Mouse (Mus musculus): ENCODE data around the gene Gcn1l1. TPM values are rescaled to one million over a fixed set of nuclear protein-coding genes. Genes with fewer than 3 reads are reported as not detected.
"Not testable (repeated sequence)": the region's sequence is repeated elsewhere in the genome, so short reads cannot be mapped to it uniquely, and the experiment has no call there.

The Gcn1l1 gene
- total RNA-seq, 4 experiments from 2014 or later, result 69.2 to 98.2 (median 77.7) TPM

GRCm38 (mm10) chr5:115560336-115560905 lies 4.6 kb upstream of the Gcn1l1 start:
- no peak for DNase-seq

GRCm38 (mm10) chr5:115563771-115564585 lies 1.1 kb upstream of the Gcn1l1 start:
- DNase-seq, result no peak

GRCm38 (mm10) chr5:115565403-115565802 lies 349 bp downstream of the Gcn1l1 start:
- no peak for DNase-seq

- no peak for DNase-seq
These were observed 3.6 kb downstream of the Gcn1l1 start for GRCm38 (mm10) chr5:115568681-115569080.

- DNase-seq, result no peak
These were observed 4.3 kb downstream of the Gcn1l1 start for GRCm38 (mm10) chr5:115569308-115569707.

GRCm38 (mm10) chr5:115569721-115570120 lies 4.7 kb downstream of the Gcn1l1 start:
- DNase-seq, result no peak

- DNase-seq, result no peak
These were observed 6.0 kb downstream of the Gcn1l1 start for GRCm38 (mm10) chr5:115571086-115571485.

- no peak for DNase-seq
These were observed 7.9 kb downstream of the Gcn1l1 start for GRCm38 (mm10) chr5:115572679-115573535.

GRCm38 (mm10) chr5:115574992-115575391 lies 9.9 kb downstream of the Gcn1l1 start:
- DNase-seq, result no peak

GRCm38 (mm10) chr5:115577686-115578085 lies 12.6 kb downstream of the Gcn1l1 start:
- not testable (repeated sequence) for DNase-seq

GRCm38 (mm10) chr5:115578922-115579321 lies 13.9 kb downstream of the Gcn1l1 start:
- DNase-seq, result no peak

GRCm38 (mm10) chr5:115579363-115579762 lies 14.3 kb downstream of the Gcn1l1 start:
- DNase-seq, result no peak

GRCm38 (mm10) chr5:115580229-115581001 lies 15.4 kb downstream of the Gcn1l1 start:
- peak; percentile 55 for DNase-seq

- no peak for DNase-seq
These were observed 16.6 kb downstream of the Gcn1l1 start for GRCm38 (mm10) chr5:115581662-115582061.

- DNase-seq, result no peak
These were observed 20.6 kb downstream of the Gcn1l1 start for GRCm38 (mm10) chr5:115585616-115586015.

GRCm38 (mm10) chr5:115586166-115586565 lies 21.1 kb downstream of the Gcn1l1 start:
- no peak for DNase-seq

- DNase-seq, result no peak
These were observed 21.7 kb downstream of the Gcn1l1 start for GRCm38 (mm10) chr5:115586780-115587179.

- DNase-seq, result no peak
These were observed 26.0 kb downstream of the Gcn1l1 start for GRCm38 (mm10) chr5:115591028-115591427.

GRCm38 (mm10) chr5:115591506-115591905 lies 26.5 kb downstream of the Gcn1l1 start:
- DNase-seq, result no peak

- peak; percentile 35 for DNase-seq
These were observed 38.5 kb downstream of the Gcn1l1 start for GRCm38 (mm10) chr5:115603561-115603960.

GRCm38 (mm10) chr5:115611566-115611965 lies 46.5 kb downstream of the Gcn1l1 start:
- no peak for DNase-seq

GRCm38 (mm10) chr5:115613332-115613731 lies 48.3 kb downstream of the Gcn1l1 start:
- no peak for DNase-seq

Data from adrenal gland, adult 8-10 months (tissue).